Mouse (Mus musculus): ENCODE measurements around the gene Hsf5. TPM values are rescaled to one million over a fixed set of nuclear protein-coding genes. Genes with fewer than 3 reads are reported as not detected.

The Hsf5 gene
- polyA plus RNA-seq, 1 experiment = 0.02 TPM

DNA sequence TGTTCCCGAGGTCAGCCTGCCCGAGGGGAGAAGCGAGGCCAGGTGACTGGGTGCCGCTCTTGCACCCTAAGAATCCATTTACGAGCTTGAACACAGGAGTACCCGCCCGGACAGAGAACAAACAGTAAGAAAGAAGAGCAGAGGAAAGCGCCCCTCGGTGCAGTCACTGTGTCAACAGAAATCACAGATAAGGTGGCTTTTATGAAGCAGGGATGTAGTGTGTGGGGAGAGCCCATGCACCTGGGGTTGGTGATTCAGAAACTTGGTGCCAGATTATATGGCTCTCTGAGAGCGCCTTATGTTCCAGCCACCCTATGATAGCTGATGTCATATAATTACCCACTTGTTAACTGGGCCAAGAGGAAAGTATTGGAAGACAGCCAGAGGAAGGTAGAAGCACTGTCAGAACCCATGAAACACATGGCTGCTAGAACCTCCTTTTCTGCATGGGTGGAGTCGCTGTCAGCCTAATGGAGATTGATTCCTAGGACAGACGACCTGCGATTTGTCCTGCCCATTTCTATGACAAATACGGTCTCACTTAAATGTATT lies 80.2 kb downstream of the Hsf5 start:
- H3K27me3 ChIP-seq (ENCODE audit: control insufficient read depth, insufficient read depth, insufficient read length) = peaks cover 54% of the 10 kb centered on the region
- no peaks in the 10 kb centered on the region for H3K79me3 ChIP-seq (ENCODE audit: low read depth)

DNA sequence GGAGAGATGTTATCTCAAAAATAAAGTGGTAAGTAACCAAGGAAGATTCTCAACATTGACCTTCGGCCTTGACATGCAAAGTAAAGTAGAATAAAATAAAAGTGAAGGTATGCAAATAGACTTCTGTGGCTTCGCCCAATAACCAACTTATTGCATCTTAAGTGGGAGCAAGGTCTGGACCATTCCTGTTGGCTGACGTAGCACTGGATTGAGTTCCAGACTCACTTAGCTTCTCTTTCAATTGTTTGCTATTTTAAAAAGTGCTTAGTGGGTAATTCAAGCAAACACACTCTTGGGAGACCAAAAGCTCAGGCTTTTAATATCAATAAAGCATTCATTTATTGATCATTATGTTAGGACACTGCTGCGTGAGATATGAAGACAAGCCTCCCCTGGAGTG lies 81.2 kb downstream of the Hsf5 start:
- H3K4me3 ChIP-seq (ENCODE audit: insufficient read depth, poor library complexity, severe bottlenecking) = no peak overlapping the region
- no peak overlapping the region for H3ac ChIP-seq (ENCODE audit: control insufficient read depth, insufficient read length, low read depth)
- peaks cover 47% of the 10 kb centered on the region for H3K27me3 ChIP-seq (ENCODE audit: control insufficient read depth, insufficient read depth, insufficient read length)
- H3K79me2 ChIP-seq (ENCODE audit: control insufficient read depth, insufficient read depth) = no peaks in the 10 kb centered on the region
- TF ChIP-seq MAX (IDR thresholded peaks at IDR 0.05) (no peak), USF1 (IDR thresholded peaks at IDR 0.05; ENCODE audit: low read depth) (no peak), CEBPB (IDR thresholded peaks at IDR 0.05; ENCODE audit: low read depth) (no peak), MYOD1 (IDR thresholded peaks at IDR 0.05; ENCODE audit: control insufficient read depth, insufficient read length, low read depth) (no peak), MYOG (IDR thresholded peaks at IDR 0.05; ENCODE audit: control insufficient read depth, extremely low read depth, insufficient read length) (no peak), CTCF (IDR thresholded peaks at IDR 0.05; ENCODE audit: control insufficient read depth, insufficient read depth, insufficient read length) (no peak), FOSL1 (IDR thresholded peaks at IDR 0.05; ENCODE audit: insufficient read depth, low read length, poor library complexity, severe bottlenecking) (no peak)
- H3K79me3 ChIP-seq (ENCODE audit: low read depth) = no peaks in the 10 kb centered on the region
- H3K36me3 ChIP-seq (ENCODE audit: control insufficient read depth, insufficient read depth) = no peaks in the 10 kb centered on the region

More for the DNA sequence above, 80.2 kb downstream of the Hsf5 start:
- Histone ChIP-seq H3K79me2 (ENCODE audit: control insufficient read depth, insufficient read depth) (no peaks in the 10 kb centered on the region), H3ac (ENCODE audit: control insufficient read depth, insufficient read length, low read depth) (no peak overlapping the region), H3K4me3 (ENCODE audit: insufficient read depth, poor library complexity, severe bottlenecking) (no peak overlapping the region), H3K36me3 (ENCODE audit: control insufficient read depth, insufficient read depth) (no peaks in the 10 kb centered on the region)
- TF ChIP-seq USF1 (IDR thresholded peaks at IDR 0.05; ENCODE audit: low read depth) (no peak), CEBPB (IDR thresholded peaks at IDR 0.05; ENCODE audit: low read depth) (no peak), CTCF (IDR thresholded peaks at IDR 0.05; ENCODE audit: control insufficient read depth, insufficient read depth, insufficient read length) (no peak), FOSL1 (IDR thresholded peaks at IDR 0.05; ENCODE audit: insufficient read depth, low read length, poor library complexity, severe bottlenecking) (no peak), MYOD1 (IDR thresholded peaks at IDR 0.05; ENCODE audit: control insufficient read depth, insufficient read length, low read depth) (no peak), MYOG (IDR thresholded peaks at IDR 0.05; ENCODE audit: control insufficient read depth, extremely low read depth, insufficient read length) (no peak), MAX (IDR thresholded peaks at IDR 0.05) (no peak)

- no peak overlapping the region for H3K4me3 ChIP-seq (ENCODE audit: insufficient read depth, poor library complexity, severe bottlenecking)
- H3K27me3 ChIP-seq (ENCODE audit: control insufficient read depth, insufficient read depth, insufficient read length) = peaks cover 51% of the 10 kb centered on the region
- H3ac ChIP-seq (ENCODE audit: control insufficient read depth, insufficient read length, low read depth) = no peak overlapping the region
- H3K36me3 ChIP-seq (ENCODE audit: control insufficient read depth, insufficient read depth) = no peaks in the 10 kb centered on the region
- no peaks in the 10 kb centered on the region for H3K79me3 ChIP-seq (ENCODE audit: low read depth)
- no peaks in the 10 kb centered on the region for H3K79me2 ChIP-seq (ENCODE audit: control insufficient read depth, insufficient read depth)
- no peak for TF ChIP-seq CTCF (IDR thresholded peaks at IDR 0.05; ENCODE audit: control insufficient read depth, insufficient read depth, insufficient read length)
- no peak for TF ChIP-seq USF1 (IDR thresholded peaks at IDR 0.05; ENCODE audit: low read depth)
- TF ChIP-seq MYOG (IDR thresholded peaks at IDR 0.05; ENCODE audit: control insufficient read depth, extremely low read depth, insufficient read length) = no peak
- TF ChIP-seq CEBPB (IDR thresholded peaks at IDR 0.05; ENCODE audit: low read depth) = no peak
- TF ChIP-seq FOSL1 (IDR thresholded peaks at IDR 0.05; ENCODE audit: insufficient read depth, low read length, poor library complexity, severe bottlenecking) = no peak
- no peak for TF ChIP-seq MYOD1 (IDR thresholded peaks at IDR 0.05; ENCODE audit: control insufficient read depth, insufficient read length, low read depth)
Observed at GRCm38 (mm10) chr11:87701108-87701507, 84.1 kb downstream of the Hsf5 start.

- Histone ChIP-seq H3K79me2 (ENCODE audit: control insufficient read depth, insufficient read depth) (no peaks in the 10 kb centered on the region), H3K4me3 (ENCODE audit: insufficient read depth, poor library complexity, severe bottlenecking) (no peak overlapping the region), H3K36me3 (ENCODE audit: control insufficient read depth, insufficient read depth) (no peaks in the 10 kb centered on the region), H3K27me3 (ENCODE audit: control insufficient read depth, insufficient read depth, insufficient read length) (peaks cover 52% of the 10 kb centered on the region), H3ac (ENCODE audit: control insufficient read depth, insufficient read length, low read depth) (no peak overlapping the region), H3K79me3 (ENCODE audit: low read depth) (no peaks in the 10 kb centered on the region)
- TF ChIP-seq USF1 (IDR thresholded peaks at IDR 0.05; ENCODE audit: low read depth) (no peak), MAX (IDR thresholded peaks at IDR 0.05) (no peak)
Observed at GRCm38 (mm10) chr11:87701877-87702620, 85.1 kb downstream of the Hsf5 start.

- H3K27me3 ChIP-seq (ENCODE audit: control insufficient read depth, insufficient read depth, insufficient read length) = peaks cover 54% of the 10 kb centered on the region
- H3K79me3 ChIP-seq (ENCODE audit: low read depth) = no peaks in the 10 kb centered on the region
- H3K4me3 ChIP-seq (ENCODE audit: insufficient read depth, poor library complexity, severe bottlenecking) = no peak overlapping the region
- TF ChIP-seq CTCF (IDR thresholded peaks at IDR 0.05; ENCODE audit: control insufficient read depth, insufficient read depth, insufficient read length) = no peak
- TF ChIP-seq MAX (IDR thresholded peaks at IDR 0.05) = no peak
- no peak for TF ChIP-seq CEBPB (IDR thresholded peaks at IDR 0.05; ENCODE audit: low read depth)
- no peak for TF ChIP-seq FOSL1 (IDR thresholded peaks at IDR 0.05; ENCODE audit: insufficient read depth, low read length, poor library complexity, severe bottlenecking)
- no peak for TF ChIP-seq USF1 (IDR thresholded peaks at IDR 0.05; ENCODE audit: low read depth)
- no peak for TF ChIP-seq MYOG (IDR thresholded peaks at IDR 0.05; ENCODE audit: control insufficient read depth, extremely low read depth, insufficient read length)
- no peak for TF ChIP-seq MYOD1 (IDR thresholded peaks at IDR 0.05; ENCODE audit: control insufficient read depth, insufficient read length, low read depth)
- no peaks in the 10 kb centered on the region for H3K36me3 ChIP-seq (ENCODE audit: control insufficient read depth, insufficient read depth)
- H3K79me2 ChIP-seq (ENCODE audit: control insufficient read depth, insufficient read depth) = no peaks in the 10 kb centered on the region
- no peak overlapping the region for H3ac ChIP-seq (ENCODE audit: control insufficient read depth, insufficient read length, low read depth)
Observed at GRCm38 (mm10) chr11:87703654-87704053, 86.7 kb downstream of the Hsf5 start.
